Mouse (Mus musculus): ENCODE data around the gene Mad1l1. TPM values are rescaled to one million over a fixed set of nuclear protein-coding genes. Genes with fewer than 3 reads are reported as not detected.

The Mad1l1 gene
- total RNA-seq, 2 experiments from 2014 or later: 7.2 to 9.0 TPM

DNA sequence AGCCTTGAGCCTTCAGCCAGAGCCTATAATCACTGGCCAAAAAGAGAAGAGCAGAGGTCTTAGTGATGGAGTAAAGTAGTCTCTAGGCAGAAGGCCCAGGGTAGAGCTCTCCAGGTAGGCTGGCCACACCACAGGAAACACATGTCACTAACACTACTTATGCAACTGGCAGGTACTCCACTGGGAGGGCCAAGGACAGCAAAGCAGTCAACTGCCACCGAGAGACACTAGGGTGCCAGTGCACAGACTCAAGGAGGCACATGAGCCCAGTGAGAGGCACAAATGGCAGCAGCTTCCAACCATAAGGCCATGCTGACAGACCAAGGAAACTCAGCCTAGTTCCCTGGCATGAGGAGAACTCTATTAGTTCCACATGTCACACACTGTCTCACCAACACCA lies 102.1 kb downstream of the Mad1l1 start:
- Histone ChIP-seq H3K4me3 (no peak overlapping the region), H3K27ac (no peak overlapping the region)
- DNase-seq: no peak
- intact Hi-C loops (cut with DNase I): no loop called here
- TF ChIP-seq CTCF (IDR thresholded peaks at IDR 0.05): no peak

DNA sequence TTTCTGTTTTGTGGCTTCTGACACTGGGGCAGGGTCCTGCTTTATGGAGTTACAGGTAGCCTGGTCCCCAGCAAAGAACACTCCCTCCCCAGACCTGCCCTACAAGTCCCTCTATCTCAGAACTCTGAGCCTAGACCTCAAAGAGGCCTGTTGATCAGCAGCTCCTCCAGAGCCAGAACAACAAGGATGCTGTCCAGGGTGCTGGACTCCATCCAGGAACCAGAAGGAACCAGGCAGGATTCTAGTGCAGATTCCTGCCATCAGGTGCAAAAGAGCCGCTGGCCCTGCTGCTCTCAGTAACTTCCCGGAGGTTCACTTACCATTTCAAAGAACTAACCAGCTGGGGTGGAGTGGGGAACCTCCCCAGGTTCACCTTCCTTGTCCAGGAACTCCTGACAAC lies 103.5 kb downstream of the Mad1l1 start:
- Histone ChIP-seq H3K27ac (no peak overlapping the region), H3K4me3 (no peak overlapping the region)
- DNase-seq: peak; percentile 30
- no peak for TF ChIP-seq CTCF (IDR thresholded peaks at IDR 0.05)
- intact Hi-C loops (cut with DNase I): no loop called here

GRCm38 (mm10) chr5:140217083-140217482 lies 104.3 kb downstream of the Mad1l1 start:
- intact Hi-C loops (cut with DNase I): no loop called here
- no peak overlapping the region for H3K4me3 ChIP-seq
- no peak for DNase-seq
- no peak for TF ChIP-seq CTCF (IDR thresholded peaks at IDR 0.05)
- no peak overlapping the region for H3K27ac ChIP-seq

DNA sequence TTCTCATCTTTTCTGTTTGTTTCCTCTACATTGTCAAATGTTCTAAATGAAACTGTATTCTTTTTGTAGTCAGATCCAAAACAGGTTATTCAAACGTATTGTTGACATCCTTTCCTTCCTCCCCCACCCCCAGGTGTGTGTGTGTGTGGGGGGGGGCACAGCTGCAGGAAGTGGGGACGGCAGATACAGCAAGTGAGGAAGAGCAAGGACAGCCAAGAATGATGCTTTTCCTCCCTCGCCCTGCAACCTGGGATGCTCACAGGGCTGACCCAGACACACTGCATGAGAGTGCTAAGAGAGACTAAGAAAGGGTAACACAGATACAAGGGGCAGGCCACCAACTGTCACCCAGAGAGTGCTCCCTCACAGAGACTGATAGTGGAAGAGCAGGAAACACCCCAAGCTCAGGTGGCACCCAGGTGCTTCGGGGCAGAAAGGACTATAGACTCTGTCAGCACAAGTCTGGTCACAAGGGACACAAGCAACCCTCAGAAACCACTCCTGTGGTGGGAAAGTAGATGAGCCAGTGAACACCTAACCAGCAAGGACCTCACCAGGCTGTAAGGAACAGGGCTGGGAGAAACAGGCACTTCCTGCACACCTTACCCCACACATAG lies 105.8 kb downstream of the Mad1l1 start:
- Histone ChIP-seq H3K4me3 (no peak overlapping the region), H3K27ac (no peak overlapping the region)
- intact Hi-C loops (cut with DNase I): no loop called here
- no peak for DNase-seq
- no peak for TF ChIP-seq CTCF (IDR thresholded peaks at IDR 0.05)

GRCm38 (mm10) chr5:140213001-140213400 lies 108.4 kb downstream of the Mad1l1 start:
- DNase-seq: peak; percentile 28
- H3K4me3 ChIP-seq: no peak overlapping the region
- TF ChIP-seq CTCF (IDR thresholded peaks at IDR 0.05): no peak
- H3K27ac ChIP-seq: no peak overlapping the region
- intact Hi-C loops (cut with DNase I): loop anchor here (5.0 kb wide), 1 partner anchor 44 kb away; no protein-coding TSS in a partner anchor

DNA sequence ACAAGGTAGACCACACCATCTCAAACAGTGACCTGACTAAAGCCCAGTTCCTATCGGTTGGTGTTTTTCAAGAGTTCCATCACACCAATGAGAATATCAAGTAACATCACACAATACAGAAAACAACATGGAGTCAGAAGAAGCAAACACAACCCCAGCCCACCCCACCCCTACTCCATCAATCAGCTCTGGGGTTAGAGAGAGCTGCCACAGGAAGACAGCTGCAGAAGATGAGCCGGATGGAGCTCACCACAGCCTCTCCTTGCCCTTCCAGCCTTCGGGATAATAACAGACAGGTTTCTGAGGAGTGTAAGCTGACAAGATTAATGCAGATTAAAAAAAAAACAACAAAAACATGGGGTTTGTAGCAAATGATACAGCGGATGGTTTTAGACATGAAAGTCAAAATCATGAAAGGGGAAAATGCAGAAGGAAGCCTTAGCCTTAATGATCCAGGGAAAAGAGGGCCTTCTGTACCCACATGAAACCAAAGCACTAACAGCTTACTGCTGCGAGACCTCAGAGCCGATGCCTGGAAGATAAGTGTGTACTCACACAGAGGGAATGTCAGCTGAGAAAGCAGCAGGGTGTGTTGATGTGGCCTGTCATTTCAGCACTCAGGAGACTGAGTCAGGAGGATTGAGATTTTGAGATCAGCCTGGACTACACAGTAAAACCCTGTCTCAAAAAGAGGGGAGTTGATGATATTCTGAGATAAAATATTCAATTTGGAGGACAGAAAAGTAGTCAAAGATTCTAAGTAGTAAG lies 110.8 kb downstream of the Mad1l1 start:
- no peak overlapping the region for H3K4me3 ChIP-seq
- intact Hi-C loops (cut with DNase I): loop anchor here (5.0 kb wide), 1 partner anchor 47 kb away; no protein-coding TSS in a partner anchor
- TF ChIP-seq CTCF (IDR thresholded peaks at IDR 0.05): no peak
- DNase-seq: no peak
- no peak overlapping the region for H3K27ac ChIP-seq

- intact Hi-C loops (cut with DNase I): no loop called here
- DNase-seq: peak; percentile 38
- Histone ChIP-seq H3K4me3 (peak overlapping the region; percentile 24), H3K27ac (peak overlapping the region; percentile 21)
- TF ChIP-seq CTCF (IDR thresholded peaks at IDR 0.05): no peak
Measured at GRCm38 (mm10) chr5:140208743-140209409, 112.5 kb downstream of the Mad1l1 start.

DNA sequence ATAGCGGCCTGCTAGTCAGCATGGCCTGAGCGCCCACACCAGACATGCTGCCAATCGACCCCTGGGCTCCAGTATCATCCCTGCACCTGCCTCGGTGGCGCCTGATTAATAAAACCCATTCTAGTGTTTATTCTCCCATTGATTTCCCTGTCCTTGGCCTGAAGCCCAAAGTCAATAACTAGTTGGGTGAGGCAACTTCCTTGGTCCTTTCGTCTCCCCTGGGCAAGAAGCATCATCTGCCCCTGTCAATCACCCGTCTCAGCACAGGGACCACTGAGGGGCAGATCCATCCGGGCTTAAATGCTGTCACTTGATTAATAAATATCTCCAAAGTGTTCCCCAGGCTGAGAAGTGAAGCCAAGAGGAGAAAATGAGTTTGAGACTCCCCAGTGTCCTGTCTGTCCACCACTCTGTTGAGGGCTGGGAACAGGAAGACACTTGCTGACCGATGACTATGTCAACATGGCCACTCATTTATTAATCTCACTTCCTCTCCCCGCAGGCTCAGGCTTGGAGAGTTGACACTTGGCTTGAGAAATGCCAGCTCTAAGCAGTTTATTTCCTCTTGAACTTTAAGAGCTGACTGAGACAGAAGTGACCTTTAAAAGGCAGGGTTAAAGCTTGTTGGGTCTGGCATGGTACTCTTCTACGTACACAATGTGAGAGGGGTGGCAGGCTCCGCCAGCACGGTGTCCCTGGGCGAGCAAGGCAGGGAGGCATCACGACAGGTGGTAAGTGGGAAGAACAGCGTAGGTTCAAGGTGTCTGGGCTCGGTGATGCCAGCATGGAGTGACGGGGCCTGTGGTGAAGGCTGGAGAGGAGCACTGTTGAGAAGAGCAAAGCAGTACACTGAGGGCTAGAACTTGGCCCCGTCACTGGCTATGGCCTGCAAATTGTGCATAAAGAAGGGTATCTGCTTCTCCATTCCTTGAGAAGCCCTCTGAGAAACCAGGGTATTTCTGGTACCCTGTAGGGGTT lies 114.3 kb downstream of the Mad1l1 start:
- intact Hi-C loops (cut with DNase I): no loop called here
- Histone ChIP-seq H3K4me3 (no peak overlapping the region), H3K27ac (peak overlapping the region; percentile 70)
- TF ChIP-seq CTCF (IDR thresholded peaks at IDR 0.05): no peak
- peak; percentile 28 for DNase-seq

GRCm38 (mm10) chr5:140205991-140206390 lies 115.4 kb downstream of the Mad1l1 start:
- no peak for TF ChIP-seq CTCF (IDR thresholded peaks at IDR 0.05)
- intact Hi-C loops (cut with DNase I): no loop called here
- no peak overlapping the region for H3K4me3 ChIP-seq
- H3K27ac ChIP-seq: peak overlapping the region; percentile 70; the same call in 1 of the 2 replicates
- DNase-seq: no peak

DNA sequence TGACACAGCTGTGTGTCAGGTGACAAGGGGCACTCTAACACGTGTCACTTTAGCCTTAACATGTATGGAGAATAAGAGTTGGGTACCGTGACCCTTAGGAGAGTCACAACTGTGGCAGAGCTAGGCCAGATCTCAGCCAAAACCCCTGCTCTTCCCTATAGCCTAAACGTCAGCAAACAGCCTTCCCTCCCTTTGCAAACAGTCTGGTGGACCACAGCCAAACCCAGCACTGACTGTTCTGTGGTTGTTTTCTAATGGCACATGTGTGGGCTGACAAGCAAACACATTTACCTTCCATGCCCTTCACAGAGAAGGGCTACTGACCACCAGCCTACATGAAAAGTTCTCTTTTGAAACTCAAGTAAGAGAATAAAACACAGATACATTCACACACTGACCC lies 116.9 kb downstream of the Mad1l1 start:
- no peak for TF ChIP-seq CTCF (IDR thresholded peaks at IDR 0.05)
- no peak overlapping the region for H3K4me3 ChIP-seq
- no peak overlapping the region for H3K27ac ChIP-seq
- intact Hi-C loops (cut with DNase I): no loop called here
- no peak for DNase-seq

GRCm38 (mm10) chr5:140204037-140204436 lies 117.3 kb downstream of the Mad1l1 start:
- DNase-seq: no peak
- intact Hi-C loops (cut with DNase I): no loop called here
- TF ChIP-seq CTCF (IDR thresholded peaks at IDR 0.05): no peak
- no peak overlapping the region for H3K4me3 ChIP-seq
- no peak overlapping the region for H3K27ac ChIP-seq

DNA sequence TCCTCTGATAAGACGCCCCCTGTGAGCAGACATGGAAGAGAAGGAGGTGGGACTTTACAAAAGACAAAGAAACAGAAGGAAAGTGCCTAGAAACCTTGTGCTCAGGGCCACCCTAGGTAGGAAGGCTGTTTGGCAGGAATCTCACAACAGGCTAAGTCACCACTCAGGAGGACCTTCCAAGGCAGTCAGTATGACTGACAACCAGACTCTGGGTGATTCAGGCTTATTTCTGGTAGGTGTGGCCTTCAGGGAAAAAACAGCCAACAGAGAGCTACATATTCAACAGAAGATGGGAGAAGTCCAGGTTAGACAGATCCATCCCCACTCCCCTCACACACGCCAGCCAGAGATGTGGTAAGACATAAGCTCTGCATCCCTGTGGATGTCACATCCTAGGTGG lies 118.9 kb downstream of the Mad1l1 start:
- Histone ChIP-seq H3K4me3 (no peak overlapping the region), H3K27ac (no peak overlapping the region)
- no peak for DNase-seq
- no peak for TF ChIP-seq CTCF (IDR thresholded peaks at IDR 0.05)
- intact Hi-C loops (cut with DNase I): no loop called here
